Mouse (Mus musculus) MEL (cell line): ENCODE results near the gene Irf4. TPM values are rescaled to one million over a fixed set of nuclear protein-coding genes. Genes with fewer than 3 reads are reported as not detected.

Experiments used
- DNase-seq: peaks from one replicate; pipeline ENCODE4 v3.0.0; 2011; ENCODE audit warnings: low read depth, low spot score
- H3K27ac ChIP-seq: 2 replicates; pipeline ENCODE4 v1.5.1; 2012; ENCODE audit warnings: low read depth, mild to moderate bottlenecking, control low read depth, low read length, moderate library complexity; ENCODE audit not compliant: control insufficient read depth
- H3K27me3 ChIP-seq, 2 experiments: fragments of 150-350 bp in 1 of 2; sonication (generic) in 1 of 2; 2 replicates each; pipeline ENCODE4 v1.6.1; 2012; ENCODE audit warnings: low read length in 2 of 2, mild to moderate bottlenecking in 2 of 2, improper control_type of control experiment in 1 of 2, moderate library complexity in 1 of 2; ENCODE audit not compliant: insufficient read depth in 2 of 2, control insufficient read depth in 1 of 2
- H3K36me3 ChIP-seq, 2 experiments: 2 replicates each; pipeline ENCODE4 v1.6.1; 2012 to 2014; ENCODE audit warnings: low read length in 2 of 2, improper control_type of control experiment in 1 of 2, inconsistent platforms in 1 of 2, mild to moderate bottlenecking in 1 of 2; ENCODE audit not compliant: insufficient read depth in 2 of 2, control insufficient read depth in 1 of 2
- H3K4me1 ChIP-seq, 2 experiments: fragments of 150-350 bp in 1 of 2; sonication (generic) in 1 of 2; 2 replicates each; pipeline ENCODE4 v1.6.1; 2012; ENCODE audit warnings: low read length in 2 of 2, improper control_type of control experiment in 1 of 2, mild to moderate bottlenecking in 1 of 2; ENCODE audit not compliant: insufficient read depth in 2 of 2, control insufficient read depth in 1 of 2
- H3K4me3 ChIP-seq, 2 experiments: fragments of 150-350 bp in 1 of 2; sonication (generic) in 1 of 2; 2 replicates each; pipeline ENCODE4 v1.5.1; 2012; ENCODE audit warnings: low read depth in 2 of 2, low read length in 2 of 2, mild to moderate bottlenecking in 2 of 2, moderate library complexity in 2 of 2, control low read depth in 1 of 2, improper control_type of control experiment in 1 of 2; ENCODE audit not compliant: control insufficient read depth in 1 of 2, insufficient read depth in 1 of 2
- H3K79me2 ChIP-seq: 2 replicates; pipeline ENCODE4 v1.6.1; 2012; ENCODE audit warnings: mild to moderate bottlenecking, low read length, moderate library complexity; ENCODE audit not compliant: control insufficient read depth, poor library complexity, insufficient read depth
- H3K9ac ChIP-seq: 2 replicates; pipeline ENCODE4 v1.6.1; 2012; ENCODE audit warnings: low read depth, mild to moderate bottlenecking, control low read depth, low read length, moderate library complexity; ENCODE audit not compliant: control insufficient read depth, poor library complexity, severe bottlenecking
- H3K9me3 ChIP-seq: fragments of 150-350 bp; sonication (generic); replicated peaks from 2 replicates; pipeline ENCODE4 v1.6.1; 2012; ENCODE audit warnings: mild to moderate bottlenecking, low read length, improper control_type of control experiment, moderate library complexity; ENCODE audit not compliant: insufficient read depth
- CHD2 ChIP-seq: IDR thresholded peaks from 2 replicates; pipeline ENCODE4 v1.6.1; 2011; ENCODE audit warnings: low read length, improper control_type of control experiment
- CTCF ChIP-seq, 3 experiments: IDR thresholded peaks in 2 of 3; conservative IDR thresholded peaks in 1 of 3; 2 replicates each; pipeline ENCODE4 v1.5.1; 2011 to 2012; ENCODE audit warnings: low read length in 3 of 3, low read depth in 2 of 3, mild to moderate bottlenecking in 2 of 3, improper control_type of control experiment in 1 of 3, inconsistent platforms in 1 of 3, mixed read lengths in 1 of 3, moderate library complexity in 1 of 3; ENCODE audit not compliant: control insufficient read depth in 1 of 3, insufficient read depth in 1 of 3, poor library complexity in 1 of 3, severe bottlenecking in 1 of 3
- E2F4 ChIP-seq: IDR thresholded peaks from 2 replicates; pipeline ENCODE4 v1.6.1; 2011; ENCODE audit warnings: low read depth, low read length, improper control_type of control experiment, borderline replicate concordance
- ELF1 ChIP-seq: IDR thresholded peaks from 2 replicates; pipeline ENCODE4 v1.6.1; 2014; ENCODE audit warnings: low read depth, mild to moderate bottlenecking, inconsistent platforms, low read length, improper control_type of control experiment, moderate library complexity
- EP300 ChIP-seq, 2 experiments: IDR thresholded peaks; 2 replicates each; pipeline ENCODE4 v1.6.1; 2011; ENCODE audit warnings: improper control_type of control experiment in 2 of 2, low read length in 2 of 2, low read depth in 1 of 2, mild to moderate bottlenecking in 1 of 2
- GABPA ChIP-seq: IDR thresholded peaks from 2 replicates; pipeline ENCODE4 v1.6.1; 2012; ENCODE audit warnings: low read depth, mild to moderate bottlenecking, inconsistent platforms, low read length, improper control_type of control experiment, moderate library complexity
- GATA1 ChIP-seq: IDR thresholded peaks from 2 replicates; pipeline ENCODE4 v1.6.1; 2011; ENCODE audit warnings: low read depth, low read length, improper control_type of control experiment
- HCFC1 ChIP-seq: IDR thresholded peaks from 2 replicates; pipeline ENCODE4 v1.6.1; 2012; ENCODE audit warnings: low read depth, mild to moderate bottlenecking, inconsistent platforms, low read length, improper control_type of control experiment, moderate library complexity
- JUND ChIP-seq: IDR thresholded peaks from 2 replicates; pipeline ENCODE4 v1.6.1; 2011; ENCODE audit warnings: low read depth, mild to moderate bottlenecking, improper control_type of control experiment, low read length
- MAFK ChIP-seq: IDR thresholded peaks from 2 replicates; pipeline ENCODE4 v1.6.1; 2011; ENCODE audit warnings: low read depth, mild to moderate bottlenecking, low read length, improper control_type of control experiment, borderline replicate concordance
- MAX ChIP-seq: IDR thresholded peaks from 2 replicates; pipeline ENCODE4 v1.6.1; 2011; ENCODE audit warnings: low read length, improper control_type of control experiment
- MAZ ChIP-seq: IDR thresholded peaks from 2 replicates; pipeline ENCODE4 v1.6.1; 2012; ENCODE audit warnings: low read depth, mild to moderate bottlenecking, inconsistent platforms, low read length, improper control_type of control experiment
- MEF2A ChIP-seq: IDR thresholded peaks from 2 replicates; pipeline ENCODE4 v1.6.1; 2014; ENCODE audit warnings: low read depth, mild to moderate bottlenecking, inconsistent platforms, low read length, improper control_type of control experiment; ENCODE audit not compliant: poor library complexity, insufficient replicate concordance, severe bottlenecking; ENCODE audit errors: extremely low read depth
- MYB ChIP-seq: IDR thresholded peaks from 2 replicates; pipeline ENCODE4 v1.6.1; 2011; ENCODE audit warnings: mild to moderate bottlenecking, low read depth, low read length, improper control_type of control experiment
- NRF1 ChIP-seq: IDR thresholded peaks from 2 replicates; pipeline ENCODE4 v1.6.1; 2014; ENCODE audit warnings: low read depth, mild to moderate bottlenecking, inconsistent platforms, low read length, improper control_type of control experiment, moderate library complexity; ENCODE audit not compliant: poor library complexity, insufficient read depth, severe bottlenecking
- POLR2A ChIP-seq, 2 experiments: IDR thresholded peaks; 2 replicates each; pipeline ENCODE4 v1.6.1; 2011 to 2012; ENCODE audit warnings: low read length in 2 of 2, mild to moderate bottlenecking in 2 of 2, control low read depth in 1 of 2, improper control_type of control experiment in 1 of 2, low read depth in 1 of 2, moderate library complexity in 1 of 2; ENCODE audit not compliant: control insufficient read depth in 1 of 2, insufficient read depth in 1 of 2, poor library complexity in 1 of 2
- RAD21 ChIP-seq: IDR thresholded peaks from 2 replicates; pipeline ENCODE4 v1.6.1; 2011; ENCODE audit warnings: mild to moderate bottlenecking, low read depth, low read length, improper control_type of control experiment
- RCOR1 ChIP-seq: IDR thresholded peaks from 2 replicates; pipeline ENCODE4 v1.6.1; 2012; ENCODE audit warnings: low read depth, mild to moderate bottlenecking, inconsistent platforms, low read length, improper control_type of control experiment
- SIN3A ChIP-seq: IDR thresholded peaks from 2 replicates; pipeline ENCODE4 v1.6.1; 2012; ENCODE audit warnings: low read length, improper control_type of control experiment, inconsistent platforms
- TAL1 ChIP-seq: IDR thresholded peaks from 2 replicates; pipeline ENCODE4 v1.6.1; 2012; ENCODE audit warnings: mild to moderate bottlenecking, inconsistent platforms, low read length, moderate library complexity, mixed read lengths
- TCF12 ChIP-seq: IDR thresholded peaks from 2 replicates; pipeline ENCODE4 v1.6.1; 2014; ENCODE audit warnings: low read depth, mild to moderate bottlenecking, inconsistent platforms, low read length, improper control_type of control experiment, moderate library complexity
- UBTF ChIP-seq: IDR thresholded peaks from 2 replicates; pipeline ENCODE4 v1.6.1; 2012; ENCODE audit warnings: low read depth, mild to moderate bottlenecking, inconsistent platforms, low read length, improper control_type of control experiment, moderate library complexity, borderline replicate concordance; ENCODE audit not compliant: insufficient read depth
- USF1 ChIP-seq: IDR thresholded peaks from 2 replicates; pipeline ENCODE4 v1.6.1; 2014; ENCODE audit warnings: low read depth, mild to moderate bottlenecking, inconsistent platforms, low read length, improper control_type of control experiment, moderate library complexity
- USF2 ChIP-seq, 2 experiments: IDR thresholded peaks; 2 replicates each; pipeline ENCODE4 v1.6.1; 2011 to 2012; ENCODE audit warnings: improper control_type of control experiment in 2 of 2, low read length in 2 of 2, borderline replicate concordance in 1 of 2, inconsistent platforms in 1 of 2, low read depth in 1 of 2, mild to moderate bottlenecking in 1 of 2; ENCODE audit not compliant: insufficient read depth in 1 of 2
- ZC3H11A ChIP-seq: IDR thresholded peaks from 2 replicates; pipeline ENCODE4 v1.6.1; 2012; ENCODE audit warnings: low read depth, mild to moderate bottlenecking, inconsistent platforms, low read length, improper control_type of control experiment
- ZKSCAN1 ChIP-seq: IDR thresholded peaks from 2 replicates; pipeline ENCODE4 v1.6.1; 2012; ENCODE audit warnings: low read depth, mild to moderate bottlenecking, inconsistent platforms, low read length, improper control_type of control experiment, moderate library complexity
- ZMIZ1 ChIP-seq: IDR thresholded peaks from 2 replicates; pipeline ENCODE4 v1.6.1; 2012; ENCODE audit warnings: low read depth, mild to moderate bottlenecking, inconsistent platforms, low read length, improper control_type of control experiment, moderate library complexity
- ZNF384 ChIP-seq: IDR thresholded peaks from 2 replicates; pipeline ENCODE4 v1.6.1; 2012; ENCODE audit warnings: low read depth, mild to moderate bottlenecking, inconsistent platforms, low read length, improper control_type of control experiment
- polyA plus RNA-seq, 2 experiments: library from polyadenylated mRNA; stranded (reverse) in 1 of 2; unstranded in 1 of 2; fragments of >175 nt in 1 of 2; fragments of >200 nt in 1 of 2; gene quantifications; 2 replicates each; pipeline versions ENCODE4 v1.2.1 to v1.2.4; 2012; ENCODE audit warnings: low replicate concordance in 2 of 2, low read depth in 1 of 2; ENCODE audit not compliant: insufficient read length in 2 of 2, insufficient read depth in 1 of 2, missing spikeins in 1 of 2
- total RNA-seq: library from RNA; depleted of rRNA; stranded (reverse); fragments of 300-350 nt; gene quantifications from 2 replicates; pipeline ENCODE4 v1.2.3, GENCODE M21; 2012

Gene Irf4
- total and polyA plus RNA-seq, 3 experiments, result not detected

GRCm38 (mm10) chr13:30716611-30717010 is 32.4 kb upstream of the Irf4 start:
- H3K4me1 ChIP-seq, result no peaks in the 10 kb centered on the region
- TF ChIP-seq RAD21 (no peak), TCF12 (no peak), ZC3H11A (no peak), CTCF (IDR thresholded peaks at IDR 0.05 in 2 of 3, conservative IDR thresholded peaks at IDR 0.05 in 1 of 3; ENCODE audit: control insufficient read depth in 1 of 3, insufficient read depth in 1 of 3, low read depth in 2 of 3, low read length in 3 of 3, poor library complexity in 1 of 3, severe bottlenecking in 1 of 3) (no peak), SIN3A (no peak), GABPA (no peak), NRF1 (no peak), POLR2A (IDR thresholded peaks at IDR 0.05; ENCODE audit: control insufficient read depth in 1 of 2, insufficient read depth in 1 of 2, low read depth in 1 of 2, low read length in 2 of 2, poor library complexity in 1 of 2) (no peak), MAZ (no peak), ELF1 (no peak)
- no peak overlapping the region for H3K9ac ChIP-seq
- no peak overlapping the region for H3K4me3 ChIP-seq
- H3K27ac ChIP-seq, result no peak overlapping the region
- no peaks in the 10 kb centered on the region for H3K79me2 ChIP-seq
- H3K27me3 ChIP-seq, result no peaks in the 10 kb centered on the region
- no peaks in the 10 kb centered on the region for H3K36me3 ChIP-seq
- H3K9me3 ChIP-seq, result no peaks in the 10 kb centered on the region
- no peak for DNase-seq

- Histone ChIP-seq H3K36me3 (no peaks in the 10 kb centered on the region), H3K27ac (no peak overlapping the region), H3K4me1 (no peaks in the 10 kb centered on the region)
These were observed 26.4 kb upstream of the Irf4 start for GRCm38 (mm10) chr13:30722601-30723000.

DNA sequence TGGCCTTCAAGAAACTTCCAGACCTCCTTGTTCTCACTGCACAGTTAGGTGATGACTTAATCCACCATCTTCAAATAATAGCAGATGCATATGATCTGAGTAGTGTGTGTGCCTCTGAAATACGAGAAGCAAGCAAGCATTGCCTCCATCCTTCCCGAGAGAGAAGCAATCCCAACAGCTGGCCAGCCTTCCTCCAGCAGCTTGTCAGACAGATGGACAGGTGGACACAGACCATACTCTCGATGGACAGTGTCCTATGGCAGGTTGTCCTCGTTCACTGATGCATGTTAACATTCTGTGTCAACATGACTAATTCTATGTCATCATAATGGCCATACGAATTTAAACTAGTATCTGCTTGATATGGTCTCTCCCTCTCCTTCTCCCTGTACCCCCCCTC is 25.8 kb upstream of the Irf4 start:
- H3K36me3 ChIP-seq, result no peaks in the 10 kb centered on the region
- TF ChIP-seq MEF2A (no peak), MAX (no peak), TAL1 (no peak), UBTF (no peak), HCFC1 (no peak), JUND (no peak), USF2 (IDR thresholded peaks at IDR 0.05; ENCODE audit: borderline replicate concordance in 1 of 2, insufficient read depth in 1 of 2, low read depth in 1 of 2, low read length in 2 of 2) (no peak), MYB (no peak), ZMIZ1 (no peak), CHD2 (no peak), GATA1 (no peak), E2F4 (no peak), SIN3A (no peak), NRF1 (no peak), MAFK (no peak)
- TF ChIP-seq, all 39 proteins: peak for 0
- Histone ChIP-seq H3K9ac (no peak overlapping the region), H3K27ac (no peak overlapping the region), H3K4me3 (no peak overlapping the region), H3K27me3 (no peaks in the 10 kb centered on the region), H3K79me2 (no peaks in the 10 kb centered on the region), H3K4me1 (no peaks in the 10 kb centered on the region), H3K9me3 (no peaks in the 10 kb centered on the region)
- DNase-seq, result no peak

More at GRCm38 (mm10) chr13:30722601-30723000, 26.4 kb upstream of the Irf4 start:
- TF ChIP-seq POLR2A (IDR thresholded peaks at IDR 0.05; ENCODE audit: control insufficient read depth in 1 of 2, insufficient read depth in 1 of 2, low read depth in 1 of 2, low read length in 2 of 2, poor library complexity in 1 of 2) (no peak), ZKSCAN1 (no peak), RCOR1 (no peak), ZNF384 (no peak), USF1 (no peak), USF2 (IDR thresholded peaks at IDR 0.05; ENCODE audit: borderline replicate concordance in 1 of 2, insufficient read depth in 1 of 2, low read depth in 1 of 2, low read length in 2 of 2) (no peak), ZMIZ1 (no peak), EP300 (IDR thresholded peaks at IDR 0.05; ENCODE audit: low read depth in 1 of 2, low read length in 2 of 2) (no peak), SIN3A (no peak), GABPA (no peak), TCF12 (no peak)
- Histone ChIP-seq H3K27me3 (no peaks in the 10 kb centered on the region), H3K9me3 (no peaks in the 10 kb centered on the region), H3K79me2 (no peaks in the 10 kb centered on the region), H3K4me3 (no peak overlapping the region), H3K9ac (no peak overlapping the region)
- no peak for DNase-seq
